Mouse (Mus musculus) spleen, adult 2 months (tissue): ENCODE measurements around the gene Edar.

Source experiments
- CTCF ChIP-seq: fragments of 200-500 bp; IDR thresholded peaks from 2 replicates; pipeline ENCODE4 v1.5.1; 2011; ENCODE audit warnings: mild to moderate bottlenecking, inconsistent platforms; ENCODE audit not compliant: insufficient read depth, insufficient read length, insufficient replicate concordance; ENCODE audit errors: extremely low read depth
- POLR2A ChIP-seq: fragments of 200-500 bp; IDR thresholded peaks from 2 replicates; pipeline ENCODE4 v1.6.1; 2011; ENCODE audit warnings: low read depth, low read length, inconsistent platforms

GRCm38 (mm10) chr10:58713225-58713624 is 37.8 kb upstream of the Edar start:
- no peak for TF ChIP-seq POLR2A
- TF ChIP-seq CTCF, result no peak
